Mouse (Mus musculus) lung, postnatal 0 days (tissue): ENCODE results near the gene Gm10681.
"Not testable (repeated sequence)": the region's sequence is repeated elsewhere in the genome, so short reads cannot be mapped to it uniquely, and the experiment has no call there.

Experiments used
- CTCF ChIP-seq: IDR thresholded peaks from 2 replicates; pipeline ENCODE4 v1.5.1; 2016; ENCODE audit warnings: antibody characterized with exemption, mild to moderate bottlenecking
- EP300 ChIP-seq: IDR thresholded peaks from 2 replicates; pipeline ENCODE4 v1.6.1; 2016; ENCODE audit warnings: antibody characterized with exemption, mild to moderate bottlenecking, control low read depth

- not testable (repeated sequence) for TF ChIP-seq CTCF, EP300
Measured at GRCm38 (mm10) chr3:98564894-98565293, 23.7 kb downstream of the Gm10681 start.
